ENCODE assay signal across 17 mouse cellular contexts in the genomic region with DNA sequence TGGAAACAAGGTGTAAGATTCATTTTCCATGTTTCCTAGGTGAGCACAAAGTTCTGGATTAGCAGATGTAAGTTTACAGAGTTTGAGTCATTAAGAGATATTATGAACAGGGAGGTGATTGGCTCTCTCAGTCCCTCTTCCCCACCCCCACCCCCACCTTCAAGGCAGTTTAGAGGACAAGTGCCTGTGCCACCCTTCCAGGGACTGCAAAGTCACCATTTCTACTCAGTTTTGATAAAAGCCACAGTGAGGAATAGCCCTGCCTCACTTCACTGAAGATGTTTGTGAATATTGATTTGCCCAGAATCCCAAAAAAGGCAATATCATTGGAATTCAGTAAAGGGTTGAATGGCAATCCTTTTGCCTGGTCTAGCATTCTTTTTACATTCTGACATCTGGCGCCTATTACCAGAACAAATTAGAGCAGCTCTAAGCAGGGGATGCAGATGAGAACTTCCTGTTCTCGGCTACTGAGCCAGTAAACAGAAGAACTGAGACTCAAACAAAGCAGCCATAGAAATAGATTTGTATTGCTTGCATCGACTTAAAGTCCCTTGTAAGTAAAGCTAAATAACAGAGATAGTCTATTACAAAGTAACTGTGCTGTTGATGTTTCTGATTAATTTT. TPM values are rescaled to one million over a fixed set of nuclear protein-coding genes. Genes with fewer than 3 reads are reported as not detected.
DNase-seq lines count a peak whose midpoint lies in the region; ATAC-seq and TF ChIP-seq lines count a peak whose summit lies in the region.
"Had no signal": no experiment of that assay in that cellular context is flagged by ENCODE, and none has a peak within 500 bp of the region (broad histone marks: within the 10 kb centered on the region; RNA-seq: fewer than 3 reads in every experiment).

No protein-coding gene starts in this region.

- ATAC-seq in forebrain, embryonic 14.5 days, result no peak
- ATAC-seq in forebrain, embryonic 16.5 days, result no peak
- ATAC-seq: activated CD4-positive, CD25-positive, alpha-beta regulatory T cell, adult 4 months; hindbrain, embryonic 16.5 days had no signal

- H3K36me3 ChIP-seq in forebrain, embryonic 14.5 days (ENCODE audit: control insufficient read depth, insufficient read depth, low read length), result no peaks in the 10 kb centered on the region
- no peaks in the 10 kb centered on the region for H3K36me3 ChIP-seq in forebrain, embryonic 16.5 days (ENCODE audit: control insufficient read depth, insufficient read depth)
- H3K36me3 ChIP-seq: limb, embryonic 13.5 days; midbrain, embryonic 10.5 days had no signal

- no peak overlapping the region for H3K4me3 ChIP-seq in forebrain, embryonic 14.5 days (ENCODE audit: low read depth, low read length)
- no peak overlapping the region for H3K4me3 ChIP-seq in forebrain, embryonic 16.5 days (replicated peaks; ENCODE audit: low read length)
- H3K4me3 ChIP-seq in left cerebral cortex, adult 2 months, result no peak overlapping the region
- H3K4me3 ChIP-seq: limb, embryonic 13.5 days; midbrain, embryonic 10.5 days had no signal

- no peaks in the 10 kb centered on the region for H3K27me3 ChIP-seq in forebrain, embryonic 14.5 days (replicated peaks; ENCODE audit: control insufficient read depth, insufficient read depth, low read length)
- no peaks in the 10 kb centered on the region for H3K27me3 ChIP-seq in forebrain, embryonic 16.5 days (replicated peaks; ENCODE audit: control insufficient read depth, insufficient read depth, low read length)
- H3K27me3 ChIP-seq: limb, embryonic 13.5 days had no signal

- peak; percentile 17 for DNase-seq in forebrain, embryonic 14.5 days (ENCODE audit: low spot score)
- DNase-seq in left cerebral cortex, adult 11 months (ENCODE audit: low spot score), result peak; percentile 7
- DNase-seq in left cerebral cortex, adult 2 months (ENCODE audit: extremely low spot score in 1 of 2, low spot score in 2 of 2), result no peak
- peak; percentile 54 for DNase-seq in embryo, embryonic 10.5 days (ENCODE audit: low spot score)
- DNase-seq in layer of hippocampus, adult 9-10 months (ENCODE audit: low spot score), result peak; percentile 5
- DNase-seq in lung, postnatal 4 days, result no peak
- DNase-seq in kidney, postnatal 10 days, result no peak
- DNase-seq: adrenal gland, postnatal 25 days; kidney, adult 9 months; lung, postnatal 14 days; thymus, adult 2 months had no signal

- no peak overlapping the region for H3K4me2 ChIP-seq in forebrain, embryonic 14.5 days (ENCODE audit: low read length)
- H3K4me2 ChIP-seq in forebrain, embryonic 16.5 days (ENCODE audit: low read length), result no peak overlapping the region
- H3K4me2 ChIP-seq: limb, embryonic 13.5 days had no signal

- no peaks in the 10 kb centered on the region for H3K4me1 ChIP-seq in forebrain, embryonic 14.5 days (ENCODE audit: control insufficient read depth, insufficient read depth, low read length)
- no peaks in the 10 kb centered on the region for H3K4me1 ChIP-seq in forebrain, embryonic 16.5 days (replicated peaks; ENCODE audit: control insufficient read depth, insufficient read depth, low read length)
- H3K4me1 ChIP-seq: limb, embryonic 13.5 days; midbrain, embryonic 10.5 days had no signal

- intact Hi-C loops in left cerebral cortex, adult 2 months (cut with DNase I), result no loop called here

- TF ChIP-seq CTCF in left cerebral cortex, adult 2 months (IDR thresholded peaks at IDR 0.05), result no peak

- 14% methylated on average over 3 of the region's 3 CpGs for WGBS in forebrain, embryonic 14.5 days
- WGBS in forebrain, embryonic 16.5 days, result 12% methylated on average over 3 of the region's 3 CpGs

- no peak overlapping the region for H3K27ac ChIP-seq in forebrain, embryonic 14.5 days (ENCODE audit: low read depth, low read length)
- no peak overlapping the region for H3K27ac ChIP-seq in forebrain, embryonic 16.5 days (ENCODE audit: low read length)
- no peak overlapping the region; the same call in 1 of the 2 replicates for H3K27ac ChIP-seq in left cerebral cortex, adult 2 months
- H3K27ac ChIP-seq: limb, embryonic 13.5 days; midbrain, embryonic 10.5 days had no signal

- no peaks in the 10 kb centered on the region for H3K9me3 ChIP-seq in forebrain, embryonic 14.5 days (replicated peaks; ENCODE audit: control insufficient read depth, low read length)
- H3K9me3 ChIP-seq in forebrain, embryonic 16.5 days (ENCODE audit: control insufficient read depth, low read length), result no peaks in the 10 kb centered on the region
- H3K9me3 ChIP-seq: limb, embryonic 13.5 days; midbrain, embryonic 10.5 days had no signal

- no peak overlapping the region for H3K9ac ChIP-seq in forebrain, embryonic 14.5 days (ENCODE audit: low read length)
- H3K9ac ChIP-seq in forebrain, embryonic 16.5 days (replicated peaks; ENCODE audit: low read depth, low read length), result no peak overlapping the region
- H3K9ac ChIP-seq: limb, embryonic 13.5 days had no signal

RNA-seq across cellular contexts. Expression of gene Cdh19, which starts 43.2 kb away (rescaled TPM):
- 0.16 TPM in 1 of 2 replicates, not detected in the other for polyA plus RNA-seq in forebrain, embryonic 14.5 days (2014; fragmentation: Nextera tagmentation; extraction: Ambion mirVana)
- polyA plus RNA-seq in forebrain, embryonic 16.5 days (2015; fragmentation: Nextera tagmentation; extraction: Ambion mirVana), result 0.10 and 0.36 TPM in 2 replicates
- 1 to 10 TPM; 7.3 to 8.8 TPM for total RNA-seq in left cerebral cortex, adult 2 months (2021)
- polyA plus RNA-seq: activated CD4-positive, CD25-positive, alpha-beta regulatory T cell, adult 4 months; liver, embryonic 16.5 days had no signal

Comparison
In these comparisons a context has a peak if more than half of its experiments do, and no peak if none do; other contexts are left out.
1. DNase-seq: peak in forebrain, embryonic 14.5 days (single experiment), left cerebral cortex, adult 11 months (single experiment), embryo, embryonic 10.5 days (single experiment) and layer of hippocampus, adult 9-10 months (single experiment); none in left cerebral cortex, adult 2 months (0 of 2), lung, postnatal 4 days (0 of 2) and kidney, postnatal 10 days (single experiment).